Mouse (Mus musculus): ENCODE measurements around the gene Tlx1. TPM values are rescaled to one million over a fixed set of nuclear protein-coding genes. Genes with fewer than 3 reads are reported as not detected.

Gene Tlx1
- polyA plus RNA-seq (2012; rRNA removed) = not detected in 2 replicates

DNA sequence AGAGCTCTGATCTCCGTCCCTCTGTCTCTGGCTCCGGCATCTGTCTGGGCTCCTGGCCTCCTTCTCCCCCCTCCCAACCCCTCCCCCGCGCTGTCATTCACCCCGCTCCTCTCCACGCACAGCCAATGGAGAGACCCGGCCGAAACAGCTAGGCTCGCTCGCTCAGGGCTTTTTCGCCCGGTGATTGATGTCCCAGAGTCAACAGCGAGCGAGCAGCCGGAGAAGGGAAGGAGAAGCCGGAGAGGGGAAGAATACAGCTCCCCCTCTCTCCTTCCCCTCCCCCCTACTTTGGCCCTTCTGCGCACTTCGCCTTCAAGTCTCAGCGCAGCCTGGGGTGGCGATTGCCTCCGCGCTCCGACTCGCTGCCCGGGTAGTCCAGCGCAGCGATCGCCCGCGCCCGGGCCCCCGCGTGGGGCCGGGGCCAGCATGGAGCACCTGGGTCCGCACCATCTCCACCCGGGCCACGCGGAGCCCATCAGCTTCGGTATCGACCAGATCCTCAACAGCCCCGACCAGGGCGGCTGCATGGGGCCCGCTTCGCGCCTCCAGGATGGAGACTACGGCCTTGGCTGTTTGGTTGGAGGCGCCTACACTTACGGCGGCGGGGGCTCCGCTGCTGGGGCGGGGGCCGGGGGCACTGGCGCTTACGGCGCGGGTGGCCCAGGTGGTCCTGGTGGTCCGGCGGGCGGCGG, at the start of gene Tlx1:
TSS of gene Tlx1 (plus strand) at position 191 of the 692 bp plus-strand sequence.
- DNase-seq (ENCODE audit: extremely low spot score in 1 of 2, low spot score in 1 of 2) = no peak

DNA sequence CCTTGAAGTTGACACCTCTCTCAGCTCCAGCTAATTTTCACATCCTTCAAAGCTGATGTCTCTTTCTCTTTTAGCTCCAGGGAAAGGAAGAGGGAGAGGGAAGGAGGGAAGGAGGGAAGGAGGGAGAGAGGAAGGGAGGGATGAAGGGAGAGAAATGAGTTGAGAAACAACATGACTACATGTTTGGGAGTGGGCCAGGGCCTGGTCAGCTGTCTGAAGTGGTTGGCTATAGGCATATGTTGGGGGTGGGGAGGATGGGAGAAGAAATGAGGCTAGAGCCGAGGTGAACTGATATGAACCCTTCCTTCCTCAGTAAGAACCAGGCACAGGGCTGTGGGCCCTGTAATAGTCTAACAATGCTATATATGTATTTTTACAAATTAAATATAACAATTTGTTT, 44.9 kb upstream of the Tlx1 start:
- DNase-seq (ENCODE audit: extremely low spot score in 1 of 2, low spot score in 1 of 2) = no peak

DNA sequence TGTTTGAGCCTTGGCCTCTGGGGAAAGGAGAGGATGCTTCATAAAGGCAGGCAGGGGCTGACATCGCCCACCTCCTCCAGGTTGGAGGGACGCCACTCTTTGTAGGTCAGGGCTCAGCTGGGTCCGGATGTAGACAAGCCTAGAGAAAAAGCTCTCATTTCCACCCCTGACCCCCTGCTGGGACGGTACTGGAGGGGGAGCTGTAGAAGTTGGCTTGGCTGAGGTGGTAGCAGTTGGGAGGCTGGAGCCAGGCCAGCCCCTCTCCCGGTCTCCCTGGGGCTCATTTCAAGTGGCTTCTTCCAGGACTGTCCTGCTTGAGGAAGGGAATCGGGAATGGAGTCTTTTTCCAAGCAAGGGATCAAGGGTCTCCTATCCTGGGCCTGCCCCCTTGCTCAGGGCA, 43.8 kb upstream of the Tlx1 start:
- DNase-seq (ENCODE audit: extremely low spot score in 1 of 2, low spot score in 1 of 2) = no peak

DNA sequence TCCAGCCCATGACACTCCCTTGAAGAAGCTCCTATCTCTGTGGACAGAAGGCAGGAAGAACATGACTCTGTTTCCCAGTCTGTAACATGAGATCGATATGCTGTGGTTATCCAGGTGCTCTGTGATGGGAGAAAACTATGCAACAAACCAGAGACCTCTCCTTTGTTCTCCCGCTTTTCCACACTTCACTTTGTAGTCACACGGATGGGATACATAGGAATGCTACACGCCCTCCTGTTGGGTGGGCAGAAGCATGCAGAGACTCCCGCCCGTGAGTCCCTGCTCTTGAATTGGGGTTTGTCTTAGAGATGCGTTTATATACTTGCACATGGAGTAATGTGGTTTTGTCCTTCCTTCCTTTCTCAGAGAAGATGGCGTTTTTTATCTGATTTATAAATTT, 39.8 kb upstream of the Tlx1 start:
- no peak for DNase-seq (ENCODE audit: extremely low spot score in 1 of 2, low spot score in 1 of 2)

DNA sequence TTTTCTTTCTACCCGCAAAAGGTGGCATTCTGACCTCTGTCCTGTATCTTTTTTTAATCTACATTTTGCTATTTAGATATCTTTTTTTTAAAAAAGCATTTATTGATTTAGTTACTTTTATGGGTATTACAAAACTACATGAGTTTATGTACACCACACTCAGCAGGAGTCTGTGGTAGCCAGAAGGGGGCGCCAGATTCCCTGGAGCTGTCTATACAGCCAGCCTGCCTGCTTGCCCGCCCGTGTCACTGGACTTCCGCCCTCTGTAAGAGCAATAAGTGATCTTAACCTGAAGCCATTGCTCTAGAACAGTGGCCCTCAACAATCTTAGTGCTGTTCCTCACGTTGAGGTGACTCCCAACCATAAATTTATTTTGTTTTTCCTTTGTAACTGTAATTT, 38.0 kb upstream of the Tlx1 start:
- no peak for DNase-seq (ENCODE audit: extremely low spot score in 1 of 2, low spot score in 1 of 2)

DNA sequence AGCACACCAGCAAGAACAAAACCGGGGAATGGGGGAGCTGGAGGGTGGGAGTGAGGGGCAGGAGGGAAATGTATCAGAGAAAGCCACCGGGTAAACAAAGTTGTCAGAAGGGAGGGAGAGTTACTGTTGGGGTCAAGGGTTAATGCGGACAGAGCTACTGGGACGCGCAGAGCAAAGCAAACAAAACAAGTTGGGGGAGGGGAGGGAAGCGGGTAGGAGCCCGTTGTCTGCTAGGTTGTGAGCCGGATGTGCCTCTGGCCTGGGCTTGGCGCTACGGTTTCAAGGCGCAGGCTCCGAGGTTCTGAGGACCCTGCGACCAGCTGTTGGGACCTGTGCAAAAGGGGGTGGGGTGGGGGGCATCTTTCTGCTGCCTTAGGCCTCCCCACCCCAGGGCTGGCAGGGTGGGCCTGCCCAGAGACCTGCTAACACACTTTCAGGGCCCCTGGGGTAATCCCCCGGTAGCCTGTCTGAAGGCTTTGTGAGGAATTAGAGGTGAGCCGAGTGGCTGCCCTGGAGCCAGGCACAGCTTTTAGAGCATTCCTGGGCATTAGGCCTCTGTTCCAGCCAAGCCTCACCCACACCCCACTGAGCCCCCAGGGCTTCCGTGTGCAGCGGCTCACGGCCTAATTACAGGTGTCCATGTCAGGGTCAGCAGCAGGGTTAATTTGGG, 36.6 kb upstream of the Tlx1 start:
- no peak for DNase-seq (ENCODE audit: extremely low spot score in 1 of 2, low spot score in 1 of 2)

DNA sequence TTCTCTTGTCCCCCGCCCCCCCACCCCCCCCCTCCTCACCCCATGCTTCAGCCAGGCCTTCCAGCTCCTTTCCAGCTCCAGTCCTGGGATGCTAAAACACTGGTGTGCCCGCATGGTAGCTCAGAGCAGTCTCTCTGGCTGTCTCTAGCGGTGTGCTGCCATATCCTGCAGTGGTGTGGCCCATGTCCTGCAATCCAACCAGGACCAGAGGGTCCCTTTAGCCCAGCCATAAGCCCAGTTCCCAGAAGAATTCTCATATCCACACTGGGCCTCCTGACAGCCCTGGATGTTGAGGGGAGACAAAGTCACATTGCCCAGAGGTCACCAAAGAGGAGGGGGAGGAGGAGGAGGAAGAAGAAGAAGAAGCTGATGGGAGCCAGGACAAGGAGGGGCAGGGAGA, 35.7 kb upstream of the Tlx1 start:
- DNase-seq (ENCODE audit: extremely low spot score in 1 of 2, low spot score in 1 of 2) = no peak

DNA sequence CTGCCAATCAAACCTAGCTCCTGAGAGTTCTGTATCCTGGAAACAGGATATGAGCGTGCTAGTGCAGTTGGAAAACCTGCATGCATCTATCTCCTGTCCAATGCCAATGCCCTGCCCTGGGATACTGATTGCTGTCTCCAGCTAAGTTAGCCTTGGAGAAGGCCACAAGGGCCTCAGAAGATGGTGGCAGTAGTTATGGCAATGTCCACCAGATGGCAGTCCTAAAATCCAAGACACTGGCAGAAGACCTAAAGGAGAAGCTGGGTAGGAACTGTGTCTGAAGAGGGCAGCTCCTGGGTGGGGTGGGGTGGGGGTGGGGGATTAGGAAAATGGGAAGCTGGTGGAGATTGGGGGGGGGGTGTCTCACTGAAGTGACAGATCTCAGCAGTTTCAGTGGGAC, 33.7 kb upstream of the Tlx1 start:
- peak in 1 of 2 experiments; percentile 58 for DNase-seq (ENCODE audit: extremely low spot score in 1 of 2, low spot score in 1 of 2)

DNA sequence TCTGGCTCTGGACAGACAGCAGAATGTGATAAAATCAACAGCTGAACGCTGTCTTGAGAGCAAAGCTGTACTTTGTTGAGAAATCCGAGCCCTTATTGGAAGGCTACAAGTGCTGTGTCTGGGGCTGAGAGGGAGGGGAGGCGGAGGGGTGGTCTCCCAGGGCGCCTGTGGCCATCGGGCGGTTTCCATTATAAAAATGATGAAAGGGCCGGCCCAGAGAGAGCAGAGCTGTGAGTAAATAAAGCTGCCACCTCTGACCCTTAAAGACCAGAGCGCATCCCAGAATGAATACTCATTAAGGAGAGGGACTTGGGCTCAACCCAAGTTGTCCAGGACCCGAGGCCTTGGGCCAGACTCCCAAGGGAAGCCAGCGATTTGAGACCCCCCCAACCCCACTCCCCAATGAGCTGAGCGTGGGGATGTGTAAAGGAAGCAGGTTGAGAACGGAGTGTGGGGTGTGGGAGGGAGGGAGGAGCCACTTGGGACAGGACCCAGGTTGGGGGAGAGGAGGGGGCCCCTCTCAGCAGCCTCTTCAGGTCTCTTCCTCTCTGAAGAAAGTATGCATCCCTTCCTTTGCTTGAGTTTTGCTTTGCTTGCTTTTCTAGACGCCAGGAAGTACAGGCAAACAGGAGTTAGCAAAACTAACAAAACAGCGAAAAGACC, 18.4 kb upstream of the Tlx1 start:
- DNase-seq (ENCODE audit: extremely low spot score in 1 of 2, low spot score in 1 of 2) = no peak

DNA sequence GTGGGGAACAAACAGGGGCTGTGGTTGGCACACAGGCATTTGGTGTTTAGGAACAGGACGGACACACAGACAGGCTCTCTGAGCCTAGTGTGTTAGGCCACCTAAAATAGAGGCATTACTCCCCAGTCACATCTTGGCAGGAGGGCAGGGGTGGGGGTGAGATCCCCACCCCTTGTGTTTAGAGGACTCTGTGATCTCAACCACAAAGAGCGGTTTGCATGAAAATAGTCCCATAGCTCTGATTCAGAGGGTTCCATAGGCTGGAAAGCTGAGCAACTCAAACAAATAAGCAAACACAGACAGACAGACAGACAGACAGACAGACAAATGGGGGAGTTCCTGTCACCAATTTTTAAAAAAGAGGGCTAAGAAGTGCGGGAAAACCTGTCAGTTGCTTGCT, 7.9 kb upstream of the Tlx1 start:
- no peak for DNase-seq (ENCODE audit: extremely low spot score in 1 of 2, low spot score in 1 of 2)

DNA sequence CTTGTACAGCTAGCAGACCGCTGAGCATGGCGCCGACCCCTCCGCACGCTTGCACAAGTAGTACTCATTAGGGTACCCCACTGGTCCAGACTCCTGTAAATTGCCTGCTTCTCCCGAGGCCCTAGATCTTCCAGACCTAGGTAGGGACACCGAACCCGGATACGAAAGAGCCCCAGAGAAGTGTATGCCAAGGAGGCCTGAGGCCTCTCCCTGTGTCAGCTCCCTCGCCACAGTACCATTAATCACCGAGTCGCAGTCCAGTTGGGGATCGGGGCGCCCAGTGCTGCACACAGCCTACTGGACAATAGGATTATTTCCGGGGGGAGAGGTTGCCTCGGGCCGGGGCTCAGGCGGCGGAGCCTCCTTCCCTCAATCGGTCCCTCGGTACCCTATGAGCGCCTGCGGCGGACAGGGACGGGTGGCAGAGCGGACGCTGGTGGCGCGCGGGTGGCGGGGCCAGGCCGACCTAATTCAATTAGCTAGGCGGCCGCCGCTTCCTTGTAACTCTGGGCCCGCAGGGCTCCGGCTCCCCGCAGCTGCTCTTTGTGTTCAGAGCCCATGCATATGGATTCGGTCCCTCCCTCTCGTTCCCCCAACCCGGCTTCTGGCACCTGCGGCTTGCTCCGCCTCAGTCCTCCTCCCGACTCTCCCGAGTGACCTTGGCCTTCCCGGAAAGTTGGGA, 7.1 kb upstream of the Tlx1 start:
- DNase-seq (ENCODE audit: extremely low spot score in 1 of 2, low spot score in 1 of 2) = no peak

DNA sequence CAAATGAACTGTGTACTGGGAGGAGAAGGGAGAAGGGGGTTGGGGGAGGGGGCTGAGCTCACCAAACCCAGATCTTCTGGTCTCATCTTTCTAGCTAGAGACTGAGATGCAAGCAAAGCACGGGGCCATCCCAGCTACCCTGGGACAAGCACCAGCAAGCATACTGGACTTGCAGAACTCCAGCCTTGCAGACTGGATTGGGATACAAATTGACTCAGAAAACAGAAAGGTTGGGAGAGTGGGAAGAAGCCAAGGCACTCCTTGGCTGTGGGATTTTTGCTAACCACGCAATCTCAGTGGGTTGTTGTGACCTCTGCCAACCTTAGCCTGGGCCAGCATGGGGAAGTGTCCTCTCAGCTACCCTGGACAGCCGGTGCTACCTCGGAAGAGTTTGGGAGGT, 3.4 kb upstream of the Tlx1 start:
- no peak for DNase-seq (ENCODE audit: extremely low spot score in 1 of 2, low spot score in 1 of 2)

DNA sequence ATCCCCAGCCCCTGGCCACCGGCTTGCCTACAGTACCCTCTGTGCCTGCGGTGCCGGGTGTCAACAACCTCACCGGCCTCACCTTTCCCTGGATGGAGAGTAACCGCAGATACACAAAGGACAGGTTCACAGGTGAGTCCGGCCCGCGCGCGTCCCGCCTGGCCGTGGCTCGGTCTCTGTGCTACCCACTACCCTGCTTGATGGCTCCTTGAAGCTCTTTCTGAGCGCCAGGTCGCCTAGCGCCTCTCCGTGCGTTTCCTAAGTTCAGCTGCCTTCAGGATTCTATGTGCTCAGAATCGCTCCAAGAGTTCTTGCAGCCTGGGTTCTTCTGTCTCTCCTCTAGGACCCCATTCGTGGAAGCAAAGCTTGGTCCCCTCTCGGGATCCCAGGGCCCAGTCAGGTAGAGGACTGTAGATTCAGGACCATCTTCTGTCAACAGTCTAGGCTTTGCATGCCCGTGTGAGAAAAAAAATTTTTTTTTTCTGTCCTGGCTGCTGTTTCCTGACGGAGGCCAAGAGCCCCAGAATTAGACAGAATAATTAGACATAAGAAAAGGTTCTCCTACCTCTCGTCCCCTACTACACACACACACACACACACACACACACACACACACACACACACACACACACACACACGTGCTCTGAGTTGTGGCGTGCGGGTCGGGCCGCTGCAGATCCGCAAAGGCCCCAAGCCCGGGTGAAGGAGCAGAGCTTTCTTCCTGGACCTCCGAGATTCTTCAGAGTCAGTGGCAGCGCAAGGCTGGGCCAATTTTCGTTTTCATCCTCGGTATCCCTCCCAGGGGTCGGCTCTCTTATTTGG, 1.1 kb downstream of the Tlx1 start:
- DNase-seq (ENCODE audit: extremely low spot score in 1 of 2, low spot score in 1 of 2) = no peak

DNA sequence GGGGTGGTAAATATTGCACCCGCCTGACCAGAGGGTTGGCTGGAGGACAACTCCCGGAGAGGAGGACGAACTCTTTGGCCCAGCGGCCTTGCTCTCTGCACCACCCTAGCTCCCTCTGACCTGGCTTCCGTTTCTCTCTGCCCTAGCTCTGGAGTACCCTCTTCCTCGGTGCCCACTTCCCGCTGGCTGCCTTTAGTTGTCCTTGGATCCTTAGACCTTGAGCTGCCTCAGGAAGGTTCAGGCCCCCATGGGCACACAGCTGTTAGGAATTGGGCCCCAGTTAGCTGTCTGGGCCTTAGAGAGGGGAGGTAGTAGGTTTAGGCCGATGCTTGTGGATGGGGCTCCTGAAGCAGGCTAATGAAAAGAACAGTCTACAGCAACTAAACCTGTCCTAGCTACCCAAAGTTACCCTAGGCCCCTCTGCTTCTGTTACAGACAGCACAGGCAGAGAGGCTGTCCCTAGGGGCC, 1.7 kb downstream of the Tlx1 start:
- DNase-seq (ENCODE audit: extremely low spot score in 1 of 2, low spot score in 1 of 2) = no peak

DNA sequence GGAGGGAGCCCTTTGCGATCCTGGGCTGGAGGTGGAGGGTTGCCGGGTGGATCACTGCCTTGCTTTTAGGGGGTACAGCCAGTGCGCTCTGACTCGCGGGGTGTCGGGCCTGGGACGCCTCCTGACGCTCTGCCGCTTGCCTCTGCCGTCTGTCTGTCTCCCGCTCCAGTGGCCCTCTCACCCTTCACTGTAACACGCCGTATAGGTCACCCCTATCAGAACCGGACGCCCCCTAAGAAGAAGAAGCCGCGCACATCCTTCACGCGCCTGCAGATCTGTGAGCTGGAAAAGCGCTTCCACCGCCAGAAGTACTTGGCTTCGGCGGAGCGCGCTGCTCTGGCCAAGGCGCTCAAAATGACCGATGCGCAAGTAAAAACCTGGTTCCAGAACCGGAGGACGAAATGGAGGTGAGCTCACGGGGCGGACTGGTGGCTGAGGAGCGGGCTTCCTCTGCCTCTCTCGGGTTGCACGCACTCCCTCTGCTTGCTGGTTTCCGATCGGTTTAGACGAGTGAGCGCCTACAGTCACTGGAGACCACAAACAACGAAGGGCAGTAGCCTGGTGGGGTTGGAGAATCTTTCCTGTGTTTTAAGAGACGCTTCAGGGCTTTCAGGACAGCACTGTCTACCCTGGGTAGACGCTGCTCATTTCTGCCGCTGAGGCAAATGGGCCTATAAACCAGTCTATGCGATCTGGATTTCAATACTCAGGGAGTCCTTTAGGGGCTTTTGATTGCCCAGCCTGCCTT, 3.0 kb downstream of the Tlx1 start:
- DNase-seq (ENCODE audit: extremely low spot score in 1 of 2, low spot score in 1 of 2) = no peak

DNA sequence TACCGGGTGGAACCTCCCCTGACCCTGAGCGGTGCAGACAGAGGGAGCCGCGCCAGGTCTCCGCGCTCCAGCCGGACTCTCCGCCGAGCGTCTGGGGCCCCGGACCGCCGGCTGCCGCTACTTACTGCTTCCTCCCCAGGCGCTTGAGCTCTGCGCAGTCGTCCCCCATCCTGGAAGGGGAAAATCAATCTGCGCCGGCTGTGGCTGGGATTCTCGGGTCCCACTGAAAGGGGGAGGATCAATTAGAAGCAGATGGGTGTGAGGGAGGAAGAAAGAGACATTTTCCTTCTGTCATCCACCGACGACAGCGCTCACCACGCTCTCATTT, 3.5 kb downstream of the Tlx1 start:
- no peak for DNase-seq (ENCODE audit: extremely low spot score in 1 of 2, low spot score in 1 of 2)

DNA sequence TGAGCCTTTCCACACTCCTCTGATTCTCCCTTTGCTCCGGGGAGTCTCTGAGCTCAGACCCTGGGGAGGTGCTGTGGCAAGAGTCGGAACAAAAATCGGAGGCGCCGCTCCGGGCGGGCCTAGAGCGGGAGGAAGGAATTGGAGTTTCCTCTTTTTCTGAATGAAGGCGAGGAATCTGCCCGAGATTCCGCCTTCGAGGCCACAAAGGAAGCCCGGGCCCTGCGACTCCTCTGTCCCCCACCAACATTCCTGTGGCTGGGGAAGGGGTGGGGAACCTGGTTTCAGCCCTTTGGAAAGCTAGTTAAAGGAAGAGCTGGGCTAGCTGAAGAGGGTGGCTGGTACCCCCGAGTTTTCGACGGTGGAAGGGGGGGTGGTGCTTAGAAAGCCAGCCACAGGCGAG, 4.0 kb downstream of the Tlx1 start:
- no peak for DNase-seq (ENCODE audit: extremely low spot score in 1 of 2, low spot score in 1 of 2)

DNA sequence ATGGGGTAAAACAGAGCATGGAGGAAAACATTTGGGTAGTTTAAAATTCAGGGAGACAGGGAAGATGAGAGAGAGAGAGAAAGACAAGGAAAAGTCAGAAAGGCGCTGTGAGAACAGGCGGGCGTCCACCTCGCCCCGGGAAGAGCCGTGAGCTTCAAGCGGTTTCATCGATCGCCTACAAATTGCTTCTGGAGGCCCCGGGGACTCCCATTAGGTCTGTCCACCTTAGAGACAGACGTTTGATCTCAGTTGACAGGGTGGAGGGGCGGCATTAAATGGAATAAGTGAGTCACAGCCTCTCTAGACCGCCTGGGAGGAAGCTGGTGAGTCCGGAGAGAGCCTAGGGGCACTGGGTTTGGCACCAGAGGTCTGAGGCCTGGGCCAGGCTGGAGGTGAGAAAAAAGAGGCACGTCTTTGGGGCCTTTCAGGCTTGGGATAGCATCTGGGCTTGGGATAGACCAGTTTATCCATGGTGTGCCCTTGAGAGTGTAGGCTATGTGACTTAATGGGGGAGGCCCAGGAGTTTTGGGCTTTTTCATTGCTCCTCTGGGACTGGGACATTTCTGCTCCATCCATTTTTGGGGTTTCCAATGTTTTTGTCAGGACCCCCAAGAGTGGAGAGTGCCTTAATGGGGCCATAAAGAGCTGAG, 4.8 kb downstream of the Tlx1 start:
- DNase-seq (ENCODE audit: extremely low spot score in 1 of 2, low spot score in 1 of 2) = no peak

DNA sequence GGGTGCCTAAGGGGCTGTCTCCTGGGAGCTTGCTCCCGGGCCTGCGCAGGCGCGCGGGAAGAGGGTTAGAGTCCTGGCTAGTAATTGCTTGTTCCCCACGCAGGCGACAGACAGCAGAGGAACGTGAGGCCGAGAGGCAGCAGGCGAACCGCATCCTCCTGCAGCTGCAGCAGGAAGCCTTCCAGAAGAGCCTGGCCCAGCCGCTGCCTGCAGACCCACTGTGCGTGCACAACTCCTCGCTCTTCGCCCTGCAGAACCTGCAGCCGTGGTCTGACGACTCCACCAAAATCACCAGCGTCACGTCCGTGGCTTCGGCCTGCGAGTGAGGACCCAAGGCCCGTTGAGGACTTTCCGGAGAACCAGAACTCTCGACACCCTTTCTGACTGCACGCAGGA, 5.3 kb downstream of the Tlx1 start:
- DNase-seq (ENCODE audit: extremely low spot score in 1 of 2, low spot score in 1 of 2) = no peak
